Mouse (Mus musculus) urinary bladder, postnatal 36 days (tissue): ENCODE data around the gene Stxbp1.

Experiments
- DNase-seq, 2 experiments: peaks; one replicate each; pipeline ENCODE4 v3.0.0; 2022; ENCODE audit warnings: low spot score in 2 of 2, mixed read lengths in 1 of 2

Stxbp1 gene

GRCm38 (mm10) chr2:32788581-32788980, 58.5 kb downstream of the Stxbp1 start:
- DNase-seq, result no peak

GRCm38 (mm10) chr2:32787176-32787575, 59.9 kb downstream of the Stxbp1 start:
- DNase-seq, result no peak

- DNase-seq, result no peak
Observed at GRCm38 (mm10) chr2:32784048-32784681, 62.9 kb downstream of the Stxbp1 start, which contains the start of gene Cfap157. TSS of gene Cfap157 (minus strand) at chr2:32784428.

- DNase-seq, result no peak
Observed at GRCm38 (mm10) chr2:32781710-32782109, 65.3 kb downstream of the Stxbp1 start.

- DNase-seq, result no peak
Observed at GRCm38 (mm10) chr2:32779714-32780113, 67.3 kb downstream of the Stxbp1 start.

- peak; percentile 55 to 68 for DNase-seq
Observed at GRCm38 (mm10) chr2:32779131-32779530, 67.9 kb downstream of the Stxbp1 start.

GRCm38 (mm10) chr2:32778081-32778480, 69.0 kb downstream of the Stxbp1 start:
- no peak for DNase-seq

GRCm38 (mm10) chr2:32776192-32776591, 70.9 kb downstream of the Stxbp1 start:
- no peak for DNase-seq

- DNase-seq, result peak; percentile 98 to 99
Observed at GRCm38 (mm10) chr2:32775359-32776074, 71.5 kb downstream of the Stxbp1 start, which contains the start of the genes Ttc16 and Ptrh1. TSS of gene Ttc16 (minus strand) at chr2:32775633. TSS of gene Ptrh1 (plus strand) at chr2:32775786.

GRCm38 (mm10) chr2:32772626-32773279, 74.3 kb downstream of the Stxbp1 start:
- DNase-seq, result no peak

- no peak for DNase-seq
Observed at GRCm38 (mm10) chr2:32771886-32772285, 75.2 kb downstream of the Stxbp1 start.

GRCm38 (mm10) chr2:32769327-32770085, 77.5 kb downstream of the Stxbp1 start:
- no peak for DNase-seq

GRCm38 (mm10) chr2:32768661-32769285, 78.3 kb downstream of the Stxbp1 start:
- no peak for DNase-seq

GRCm38 (mm10) chr2:32767241-32767640, 79.8 kb downstream of the Stxbp1 start:
- DNase-seq, result no peak

- DNase-seq, result no peak
Observed at GRCm38 (mm10) chr2:32763353-32763752, 83.7 kb downstream of the Stxbp1 start.

- DNase-seq, result no peak
Observed at GRCm38 (mm10) chr2:32761859-32762258, 85.2 kb downstream of the Stxbp1 start.

- no peak for DNase-seq
Observed at GRCm38 (mm10) chr2:32761361-32761760, 85.7 kb downstream of the Stxbp1 start.

- no peak for DNase-seq
Observed at GRCm38 (mm10) chr2:32759001-32759400, 88.0 kb downstream of the Stxbp1 start.

GRCm38 (mm10) chr2:32758503-32758902, 88.5 kb downstream of the Stxbp1 start:
- no peak for DNase-seq

- peak; percentile 96 to 98 for DNase-seq
Observed at GRCm38 (mm10) chr2:32757056-32757845, 89.8 kb downstream of the Stxbp1 start, which contains the start of gene Tor2a. TSS of gene Tor2a (plus strand) at chr2:32757234.
